ENCODE assay signal across 21 mouse cellular contexts in the genomic region with DNA sequence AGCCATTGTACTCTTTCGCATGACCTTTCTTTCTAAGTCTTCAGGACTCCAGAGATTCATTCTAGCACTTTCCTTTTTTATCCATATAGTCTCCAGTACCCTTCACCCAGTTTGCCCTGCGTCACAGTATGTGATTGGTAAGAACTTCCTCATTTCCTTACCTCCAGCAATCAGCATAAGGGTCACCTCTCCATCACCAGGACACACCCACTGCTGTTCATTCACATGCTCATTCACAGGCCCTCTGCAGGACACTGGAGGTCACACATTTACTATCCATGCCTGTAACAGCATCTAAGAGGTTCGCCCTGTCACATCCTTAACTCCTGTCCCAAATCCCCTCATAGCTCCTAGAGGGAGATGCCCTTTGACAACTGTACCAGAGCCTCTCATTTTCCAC. TPM values are rescaled to one million over a fixed set of nuclear protein-coding genes. Genes with fewer than 3 reads are reported as not detected.
A peak's percentile ranks its signal among the peaks of the same experiment; 100 is the strongest.
DNase-seq lines count a peak whose midpoint lies in the region; ATAC-seq and TF ChIP-seq lines count a peak whose summit lies in the region.
"Had no signal": no experiment of that assay in that cellular context is flagged by ENCODE, and none has a peak within 500 bp of the region (broad histone marks: within the 10 kb centered on the region; RNA-seq: fewer than 3 reads in every experiment).

No protein-coding gene starts in this region.

- peaks cover 2% of the 10 kb centered on the region for H3K9me3 ChIP-seq in CH12.LX (replicated peaks; ENCODE audit: low read length)
- H3K9me3 ChIP-seq: embryonic facial prominence, embryonic 13.5 days; forebrain, embryonic 10.5 days; heart, embryonic 15.5 days; liver, embryonic 15.5 days; stomach, embryonic 15.5 days had no signal

- H3K4me1 ChIP-seq in CH12.LX (ENCODE audit: control insufficient read depth in 1 of 2, insufficient read depth in 2 of 2): peaks cover 12 to 33% of the 10 kb centered on the region in 2 experiments
- H3K4me1 ChIP-seq: heart, embryonic 15.5 days; stomach, embryonic 15.5 days had no signal

- DNase-seq in heart, adult 11 months: peak; percentile 41
- DNase-seq in heart, postnatal 4 days: no peak
- no peak for DNase-seq in CH12.LX (ENCODE audit: extremely low read depth)
- DNase-seq in ovary, postnatal 14 days (ENCODE audit: low spot score): no peak
- no peak for DNase-seq in right cerebral cortex, postnatal 25 days
- DNase-seq: cerebellum, postnatal 25 days; layer of hippocampus, adult 9-11 months; left cerebral cortex, postnatal 4 days; right cerebral cortex, postnatal 4 days; thymus, postnatal 36 days had no signal

- H3K27ac ChIP-seq in CH12.LX (ENCODE audit: insufficient read depth, low read depth): no peak overlapping the region
- H3K27ac ChIP-seq: embryonic facial prominence, embryonic 13.5 days; forebrain, embryonic 10.5 days; heart, embryonic 15.5 days; liver, embryonic 15.5 days had no signal

- H3K36me3 ChIP-seq in CH12.LX (replicated peaks in 1 of 2; ENCODE audit: control insufficient read depth in 1 of 2, insufficient read depth in 1 of 2, low read length in 1 of 2): no peaks in the 10 kb centered on the region
- H3K36me3 ChIP-seq: embryonic facial prominence, embryonic 13.5 days; forebrain, embryonic 10.5 days; heart, embryonic 15.5 days; liver, embryonic 15.5 days; stomach, embryonic 15.5 days had no signal

- peak; percentile 82 for ATAC-seq in granulocyte monocyte progenitor cell, adult 5-6 weeks (replicated peaks; ENCODE audit: poor library complexity, severe bottlenecking)
- ATAC-seq in megakaryocyte, adult 5-6 weeks (ENCODE audit: poor library complexity, severe bottlenecking): peak; percentile 53
- ATAC-seq in cerebellum, adult (ENCODE audit: insufficient number of reproducible peaks, low FRiP score, low TSS enrichment): no peak
- ATAC-seq: activated CD4-positive, CD25-positive, alpha-beta regulatory T cell, adult 4 months; hindbrain, embryonic 16.5 days had no signal

- H3K27me3 ChIP-seq in CH12.LX (replicated peaks): no peaks in the 10 kb centered on the region
- H3K27me3 ChIP-seq: embryonic facial prominence, embryonic 13.5 days; heart, embryonic 15.5 days; liver, embryonic 15.5 days; stomach, embryonic 15.5 days had no signal

- in situ Hi-C loops in CH12.LX (cut with MboI; ENCODE audit: low pct_ligation_motif_present, low pct_unique_long_range_greater_than_20kb, low sequenced_read_pairs): no loop called here

- dilution Hi-C loops in CH12.LX (cut with MboI; ENCODE audit: extremely low pct_ligation_motif_present, extremely low pct_unique_long_range_greater_than_20kb, low sequenced_read_pairs): no loop called here

- TF ChIP-seq RAD21 in CH12.LX (IDR thresholded peaks at IDR 0.05; ENCODE audit: low read depth, low read length): peak; percentile 26

- no peaks in the 10 kb centered on the region for H3K79me2 ChIP-seq in CH12.LX (replicated peaks; ENCODE audit: control insufficient read depth, extremely low read depth, insufficient read depth, poor library complexity, severe bottlenecking)

- no peak overlapping the region for H3K4me3 ChIP-seq in CH12.LX (replicated peaks in 1 of 3; ENCODE audit: low read depth in 2 of 3, low read length in 2 of 3, poor library complexity in 1 of 3)
- H3K4me3 ChIP-seq: embryonic facial prominence, embryonic 13.5 days; forebrain, embryonic 10.5 days; heart, embryonic 15.5 days; liver, embryonic 15.5 days; stomach, embryonic 15.5 days had no signal

- no peak overlapping the region for H3K4me2 ChIP-seq in CH12.LX (ENCODE audit: insufficient read depth, low read depth, poor library complexity, severe bottlenecking)
- H3K4me2 ChIP-seq: embryonic facial prominence, embryonic 13.5 days; heart, embryonic 15.5 days; liver, embryonic 15.5 days; midbrain, embryonic 11.5 days; stomach, embryonic 15.5 days had no signal

- no peak for TF ChIP-seq EP300 in CH12.LX (IDR thresholded peaks at IDR 0.05; ENCODE audit: low read length)

- TF ChIP-seq CTCF in CH12.LX (conservative IDR thresholded peaks at IDR 0.05 in 1 of 2, IDR thresholded peaks at IDR 0.05 in 1 of 2; ENCODE audit: low read depth in 2 of 2, low read length in 2 of 2): peak in 1 of 2 experiments; percentile 59; a peak in 2 of 4 replicates

- H3K9ac ChIP-seq in CH12.LX (ENCODE audit: insufficient read depth, low read depth): no peak overlapping the region
- H3K9ac ChIP-seq: embryonic facial prominence, embryonic 13.5 days; heart, embryonic 15.5 days; liver, embryonic 15.5 days; stomach, embryonic 15.5 days had no signal

- TF ChIP-seq POLR2A in CH12.LX (IDR thresholded peaks at IDR 0.05; ENCODE audit: low read depth, low read length): no peak

TF ChIP-seq in CH12.LX, 34 proteins besides CTCF, POLR2A, EP300 and RAD21:
- TF ChIP-seq TCF12 (IDR thresholded peaks at IDR 0.05; ENCODE audit: low read depth, low read length): no peak
- peak; percentile 54 for TF ChIP-seq SMC3 (IDR thresholded peaks at IDR 0.05; ENCODE audit: low read depth, low read length)
- no peak for TF ChIP-seq SIN3A (IDR thresholded peaks at IDR 0.05; ENCODE audit: low read length)
- TF ChIP-seq NRF1 (IDR thresholded peaks at IDR 0.05; ENCODE audit: low read depth, low read length): no peak
- TF ChIP-seq MYC (IDR thresholded peaks at IDR 0.05; ENCODE audit: low read depth, low read length): peak; percentile 36; the same call in 1 of the 2 replicates
- TF ChIP-seq GABPA (IDR thresholded peaks at IDR 0.05; ENCODE audit: insufficient replicate concordance, low read depth, low read length): no peak

RNA-seq across cellular contexts. Expression of a gene that starts 7.5 kb away (rescaled TPM):
- 10 to 100 TPM; 34.9 to 38.1 TPM for total RNA-seq in heart, postnatal 4 days (2021)
- total RNA-seq in CH12.LX (2012; rRNA removed) (95.9 and 121 TPM in 2 replicates), CH12.LX (2014; rRNA removed) (61.9 and 68.4 TPM in 2 replicates)
- polyA plus RNA-seq in CH12.LX (2012; ENCODE audit: insufficient read length, low read depth): 155 and 169 TPM in 2 replicates
- total RNA-seq in granulocyte monocyte progenitor cell, adult 5-6 weeks (2014; fragmentation: Nextera tagmentation): 17.5 and 23.2 TPM in 2 replicates
- 55.9 and 63.3 TPM in 2 replicates for total RNA-seq in granulocyte monocyte progenitor cell, adult 5-6 weeks (2017)
- total RNA-seq in megakaryocyte, adult 5-6 weeks (2015): 11.6 and 16.4 TPM in 2 replicates
- total RNA-seq in megakaryocyte, adult 5-6 weeks (2017): 27.0 and 34.0 TPM in 2 replicates
